Mouse (Mus musculus) cerebellum, postnatal 36 days (tissue): Measurements from ENCODE around the gene Dao.

ENCODE experiments used
- DNase-seq, 2 experiments: peaks; one replicate each; pipeline ENCODE4 v3.0.0; 2021 to 2022; ENCODE audit warnings: mixed read lengths in 2 of 2

The Dao gene

GRCm38 (mm10) chr5:114030652-114031051 lies 27.1 kb downstream of the Dao start:
- no peak for DNase-seq

- no peak for DNase-seq
These were observed 28.8 kb downstream of the Dao start for GRCm38 (mm10) chr5:114032161-114032763.

- no peak for DNase-seq
These were observed 30.9 kb downstream of the Dao start for GRCm38 (mm10) chr5:114034393-114034792.

GRCm38 (mm10) chr5:114035111-114035510 lies 31.6 kb downstream of the Dao start:
- DNase-seq, result peak; percentile 48 to 51

- no peak for DNase-seq
These were observed 37.0 kb downstream of the Dao start for GRCm38 (mm10) chr5:114040508-114040907.

- no peak for DNase-seq
These were observed 37.4 kb downstream of the Dao start for GRCm38 (mm10) chr5:114040911-114041310.

- DNase-seq, result no peak
These were observed 37.9 kb downstream of the Dao start for GRCm38 (mm10) chr5:114041327-114041930.

- DNase-seq, result no peak
These were observed 40.3 kb downstream of the Dao start for GRCm38 (mm10) chr5:114043800-114044199.

- no peak for DNase-seq
These were observed 41.6 kb downstream of the Dao start for GRCm38 (mm10) chr5:114045134-114045533.

- DNase-seq, result no peak
These were observed 42.6 kb downstream of the Dao start for GRCm38 (mm10) chr5:114046151-114046550.

- no peak for DNase-seq
These were observed 43.1 kb downstream of the Dao start for GRCm38 (mm10) chr5:114046604-114047003.

- no peak for DNase-seq
These were observed 43.7 kb downstream of the Dao start for GRCm38 (mm10) chr5:114047182-114047581.

GRCm38 (mm10) chr5:114048731-114049308 lies 45.3 kb downstream of the Dao start:
- DNase-seq, result no peak

- peak; percentile 71 to 72 for DNase-seq
These were observed 48.8 kb downstream of the Dao start for GRCm38 (mm10) chr5:114052246-114052761.

GRCm38 (mm10) chr5:114057129-114057731 lies 53.7 kb downstream of the Dao start:
- DNase-seq, result peak in 1 of 2 experiments; percentile 27

GRCm38 (mm10) chr5:114061675-114062074 lies 58.2 kb downstream of the Dao start:
- DNase-seq, result no peak

- no peak for DNase-seq
These were observed 60.5 kb downstream of the Dao start for GRCm38 (mm10) chr5:114063958-114064357.

- DNase-seq, result no peak
These were observed 61.7 kb downstream of the Dao start, which contains the start of gene Usp30 for GRCm38 (mm10) chr5:114065161-114065560. Gene Usp30 (plus strand): TSS chr5:114065461.

GRCm38 (mm10) chr5:114066601-114067000 lies 63.1 kb downstream of the Dao start:
- no peak for DNase-seq

GRCm38 (mm10) chr5:114067543-114067942 lies 64.0 kb downstream of the Dao start:
- no peak for DNase-seq

GRCm38 (mm10) chr5:114067982-114068381 lies 64.5 kb downstream of the Dao start:
- DNase-seq, result no peak

GRCm38 (mm10) chr5:114070858-114071257 lies 67.4 kb downstream of the Dao start:
- DNase-seq, result no peak

GRCm38 (mm10) chr5:114072262-114072661 lies 68.8 kb downstream of the Dao start:
- no peak for DNase-seq
